Mouse (Mus musculus): ENCODE measurements at regions not wholly inside any gene's neighbourhood (a gene's known extent, or its start where the extent isn't known, plus 50 kb on each side); places are given as distances from the start of the nearest gene placed in this dataset.

GRCm38 (mm10) chr14:16964717-16965391, 145.9 kb upstream of the Rarb start:
- H3K27ac ChIP-seq (replicated peaks): no peak overlapping the region

GRCm38 (mm10) chr14:16962216-16962826, 143.4 kb upstream of the Rarb start:
- WGBS (ENCODE audit: insufficient replicate concordance): 61% methylated on average over 3 of the region's 3 CpGs
- H3K36me3 ChIP-seq (replicated peaks): no peaks in the 10 kb centered on the region

More at GRCm38 (mm10) chr14:16964717-16965391, 145.9 kb upstream of the Rarb start:
- Histone ChIP-seq H3K9me3 (replicated peaks) (no peaks in the 10 kb centered on the region), H3K4me3 (replicated peaks) (no peak overlapping the region), H3K36me3 (replicated peaks) (no peaks in the 10 kb centered on the region), H3K27me3 (no peaks in the 10 kb centered on the region), H3K4me2 (no peak overlapping the region), H3K9ac (no peak overlapping the region), H3K4me1 (replicated peaks) (no peaks in the 10 kb centered on the region)
- WGBS (ENCODE audit: insufficient replicate concordance): 19% methylated on average over 2 of the region's 2 CpGs
- no peak for ATAC-seq (ENCODE audit: insufficient read depth)

GRCm38 (mm10) chr14:16957802-16958201, 138.8 kb upstream of the Rarb start:
- 55% methylated on average over 3 of the region's 3 CpGs for WGBS (ENCODE audit: insufficient replicate concordance)
- H3K9ac ChIP-seq: no peak overlapping the region
- H3K4me2 ChIP-seq: no peak overlapping the region
- no peaks in the 10 kb centered on the region for H3K9me3 ChIP-seq (replicated peaks)
- ATAC-seq (ENCODE audit: insufficient read depth): no peak
- H3K27me3 ChIP-seq: no peaks in the 10 kb centered on the region
- H3K36me3 ChIP-seq (replicated peaks): no peaks in the 10 kb centered on the region
- H3K4me3 ChIP-seq (replicated peaks): no peak overlapping the region
- no peaks in the 10 kb centered on the region for H3K4me1 ChIP-seq (replicated peaks)
- no peak overlapping the region for H3K27ac ChIP-seq (replicated peaks)

More at GRCm38 (mm10) chr14:16962216-16962826, 143.4 kb upstream of the Rarb start:
- Histone ChIP-seq H3K27ac (replicated peaks) (no peak overlapping the region), H3K4me2 (no peak overlapping the region), H3K27me3 (no peaks in the 10 kb centered on the region), H3K9ac (no peak overlapping the region), H3K9me3 (replicated peaks) (no peaks in the 10 kb centered on the region), H3K4me3 (replicated peaks) (no peak overlapping the region), H3K4me1 (replicated peaks) (no peaks in the 10 kb centered on the region)
- no peak for ATAC-seq (ENCODE audit: insufficient read depth)

GRCm38 (mm10) chr14:16954511-16955443, 135.8 kb upstream of the Rarb start:
- Histone ChIP-seq H3K4me1 (replicated peaks) (no peaks in the 10 kb centered on the region), H3K4me2 (no peak overlapping the region), H3K27me3 (no peaks in the 10 kb centered on the region), H3K9ac (no peak overlapping the region), H3K4me3 (replicated peaks) (no peak overlapping the region), H3K36me3 (replicated peaks) (no peaks in the 10 kb centered on the region), H3K9me3 (replicated peaks) (no peaks in the 10 kb centered on the region), H3K27ac (replicated peaks) (no peak overlapping the region)
- WGBS (ENCODE audit: insufficient replicate concordance): 62% methylated on average over 6 of the region's 6 CpGs
- no peak for ATAC-seq (ENCODE audit: insufficient read depth)

GRCm38 (mm10) chr14:16948736-16949135, 129.8 kb upstream of the Rarb start:
- Histone ChIP-seq H3K4me2 (no peak overlapping the region), H3K36me3 (replicated peaks) (no peaks in the 10 kb centered on the region), H3K4me1 (replicated peaks) (no peaks in the 10 kb centered on the region), H3K27me3 (no peaks in the 10 kb centered on the region), H3K4me3 (replicated peaks) (no peak overlapping the region), H3K27ac (replicated peaks) (no peak overlapping the region), H3K9me3 (replicated peaks) (no peaks in the 10 kb centered on the region), H3K9ac (no peak overlapping the region)
- 45% methylated on average over 1 of the region's 1 CpGs for WGBS (ENCODE audit: insufficient replicate concordance)
- ATAC-seq (ENCODE audit: insufficient read depth): no peak

- Histone ChIP-seq H3K9me3 (replicated peaks) (no peaks in the 10 kb centered on the region), H3K27ac (replicated peaks) (no peak overlapping the region), H3K36me3 (replicated peaks) (no peaks in the 10 kb centered on the region), H3K4me3 (replicated peaks) (no peak overlapping the region), H3K4me1 (replicated peaks) (no peaks in the 10 kb centered on the region), H3K4me2 (no peak overlapping the region), H3K9ac (no peak overlapping the region), H3K27me3 (no peaks in the 10 kb centered on the region)
- ATAC-seq (ENCODE audit: insufficient read depth): no peak
- WGBS (ENCODE audit: insufficient replicate concordance): 63% methylated on average over 1 of the region's 1 CpGs
Measured at GRCm38 (mm10) chr14:16944441-16944840, 125.5 kb upstream of the Rarb start.

GRCm38 (mm10) chr14:16943531-16943930, 124.6 kb upstream of the Rarb start:
- no peaks in the 10 kb centered on the region for H3K9me3 ChIP-seq (replicated peaks)
- 56% methylated on average over 5 of the region's 5 CpGs for whole genome bisulfite sequencing (ENCODE audit: insufficient replicate concordance)
- no peaks in the 10 kb centered on the region for H3K27me3 ChIP-seq
- no peaks in the 10 kb centered on the region for H3K4me1 ChIP-seq (replicated peaks)
- no peak for ATAC-seq (ENCODE audit: insufficient read depth)
- H3K27ac ChIP-seq (replicated peaks): no peak overlapping the region
- no peak overlapping the region for H3K9ac ChIP-seq
- no peak overlapping the region for H3K4me2 ChIP-seq
- no peak overlapping the region for H3K4me3 ChIP-seq (replicated peaks)
- H3K36me3 ChIP-seq (replicated peaks): no peaks in the 10 kb centered on the region

GRCm38 (mm10) chr14:16927136-16927535, 108.2 kb upstream of the Rarb start:
- WGBS (ENCODE audit: insufficient replicate concordance): 69% methylated on average over 2 of the region's 2 CpGs
- H3K27ac ChIP-seq (replicated peaks): no peak overlapping the region
- no peak for ATAC-seq (ENCODE audit: insufficient read depth)
- no peak overlapping the region for H3K4me2 ChIP-seq
- no peak overlapping the region for H3K4me3 ChIP-seq (replicated peaks)
- H3K9me3 ChIP-seq (replicated peaks): no peaks in the 10 kb centered on the region
- H3K9ac ChIP-seq: no peak overlapping the region
- no peaks in the 10 kb centered on the region for H3K4me1 ChIP-seq (replicated peaks)
- no peaks in the 10 kb centered on the region for H3K27me3 ChIP-seq
- H3K36me3 ChIP-seq (replicated peaks): no peaks in the 10 kb centered on the region

GRCm38 (mm10) chr14:16901534-16902147, 82.7 kb upstream of the Rarb start:
- no peaks in the 10 kb centered on the region for H3K36me3 ChIP-seq (replicated peaks)
- WGBS (ENCODE audit: insufficient replicate concordance): 34% methylated on average over 9 of the region's 9 CpGs
- H3K4me2 ChIP-seq: no peak overlapping the region
- H3K27me3 ChIP-seq: no peaks in the 10 kb centered on the region
- H3K27ac ChIP-seq (replicated peaks): no peak overlapping the region
- H3K4me3 ChIP-seq (replicated peaks): no peak overlapping the region
- no peak overlapping the region for H3K9ac ChIP-seq
- no peaks in the 10 kb centered on the region for H3K9me3 ChIP-seq (replicated peaks)
- no peaks in the 10 kb centered on the region for H3K4me1 ChIP-seq (replicated peaks)
- no peak for ATAC-seq (ENCODE audit: insufficient read depth)

GRCm38 (mm10) chr14:16897747-16898544, 79.0 kb upstream of the Rarb start:
- no peak overlapping the region for H3K4me3 ChIP-seq (replicated peaks)
- no peaks in the 10 kb centered on the region for H3K27me3 ChIP-seq
- H3K9ac ChIP-seq: no peak overlapping the region
- WGBS (ENCODE audit: insufficient replicate concordance): 43% methylated on average over 3 of the region's 3 CpGs
- no peak overlapping the region for H3K27ac ChIP-seq (replicated peaks)
- H3K36me3 ChIP-seq (replicated peaks): no peaks in the 10 kb centered on the region
- no peaks in the 10 kb centered on the region for H3K9me3 ChIP-seq (replicated peaks)
- ATAC-seq (ENCODE audit: insufficient read depth): no peak
- H3K4me2 ChIP-seq: no peak overlapping the region
- no peaks in the 10 kb centered on the region for H3K4me1 ChIP-seq (replicated peaks)

Measured in liver, embryonic 15.5 days (tissue).